Mouse (Mus musculus) frontal cortex, postnatal 36 days (tissue): ENCODE data around the gene Cfap99.
A peak's percentile ranks its signal among the peaks of the same experiment; 100 is the strongest.

Experiments
- DNase-seq, 2 experiments: peaks; one replicate each; pipeline ENCODE4 v3.0.0; 2022; ENCODE audit warnings: low spot score in 2 of 2

Cfap99 gene

DNA sequence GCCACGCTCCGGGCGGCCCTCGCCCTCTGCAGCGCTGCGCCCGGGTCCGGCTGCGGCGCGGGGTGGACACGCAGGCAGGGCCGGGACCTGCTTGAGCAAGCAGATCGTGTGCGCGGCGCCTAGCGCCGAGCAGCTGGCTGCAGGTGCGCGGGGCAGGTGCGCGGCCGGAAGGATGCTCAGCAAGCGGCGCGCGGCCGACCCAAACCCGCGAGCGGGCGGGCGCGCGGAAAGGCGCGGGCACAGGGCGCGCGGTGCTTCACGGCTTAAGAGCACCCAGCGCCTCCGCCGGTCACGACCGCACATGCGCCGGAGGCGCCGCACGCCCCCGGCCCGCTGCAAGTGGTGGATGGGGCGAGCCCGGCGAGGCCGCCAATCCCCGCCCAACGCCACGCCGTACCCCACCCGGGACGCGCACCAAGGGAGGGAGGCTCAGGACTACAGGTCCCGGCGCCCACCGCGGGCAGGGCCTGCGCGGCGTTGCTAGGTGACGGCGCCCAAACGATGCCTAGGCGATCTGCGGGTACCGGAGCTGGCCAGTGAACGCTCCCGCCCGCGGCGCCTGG, at the start of gene Cfap99, which contains the start of gene Zfyve28:
TSS of gene Cfap99 (plus strand) at position 447 of the 563 bp plus-strand sequence.
TSS of gene Zfyve28 (minus strand) at position 296 of the 563 bp plus-strand sequence.
- peak; percentile 97 for DNase-seq

DNA sequence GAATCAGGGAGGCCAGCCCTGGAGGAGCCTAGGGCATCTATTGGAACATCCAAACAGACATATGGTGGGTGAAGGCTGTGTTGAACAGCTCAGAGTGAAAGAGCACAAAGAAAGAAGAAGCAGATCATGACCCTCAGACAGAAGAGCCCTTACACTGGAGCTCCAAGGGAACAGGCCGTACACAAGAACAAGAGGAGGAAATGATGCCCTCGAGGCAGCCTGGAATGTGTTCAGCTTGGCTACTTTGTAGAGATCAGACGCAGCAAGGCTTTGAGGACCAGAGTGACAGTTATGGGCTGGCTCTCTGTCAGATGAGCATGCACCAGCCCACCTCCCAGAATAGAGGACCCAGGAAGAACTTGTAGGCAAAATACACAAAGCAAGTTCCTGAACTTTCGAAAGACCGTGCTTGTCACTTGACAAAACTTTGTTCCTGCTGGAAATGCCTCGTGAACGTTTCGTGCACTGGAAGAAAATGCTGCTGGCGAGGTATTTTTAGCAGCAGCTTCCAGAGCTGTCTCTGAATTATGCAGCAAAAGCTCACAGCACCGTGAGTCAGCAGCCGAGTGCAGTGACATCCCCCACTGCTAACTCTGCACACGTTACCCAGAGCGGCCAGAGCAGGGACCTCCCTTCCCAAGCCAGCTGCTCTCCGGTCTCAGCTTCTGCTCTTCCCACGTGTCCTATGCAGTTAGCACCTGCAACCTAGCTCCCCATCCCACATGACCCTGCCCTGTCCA, 46.0 kb upstream of the Cfap99 start:
- peak; percentile 77 to 91 for DNase-seq

DNA sequence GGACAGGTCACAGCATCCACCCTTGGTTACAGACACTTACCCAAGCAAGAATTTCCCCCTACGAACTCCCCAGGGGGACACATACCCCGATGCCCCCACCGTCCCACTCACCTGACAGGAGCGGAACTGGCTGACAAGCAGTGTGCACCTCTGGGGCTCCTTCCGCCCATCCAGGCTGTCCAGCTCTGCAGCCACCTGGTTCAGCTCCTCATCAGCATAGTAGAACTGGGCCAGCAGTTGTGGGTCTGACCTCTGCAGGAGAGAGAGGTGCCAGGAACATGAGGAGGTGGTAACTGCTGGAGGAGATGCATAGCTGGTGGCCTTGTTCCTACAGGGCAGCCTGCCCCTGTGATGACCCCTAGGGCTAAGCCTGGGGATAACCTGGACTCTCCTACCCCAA, 45.3 kb upstream of the Cfap99 start:
- DNase-seq: no peak

DNA sequence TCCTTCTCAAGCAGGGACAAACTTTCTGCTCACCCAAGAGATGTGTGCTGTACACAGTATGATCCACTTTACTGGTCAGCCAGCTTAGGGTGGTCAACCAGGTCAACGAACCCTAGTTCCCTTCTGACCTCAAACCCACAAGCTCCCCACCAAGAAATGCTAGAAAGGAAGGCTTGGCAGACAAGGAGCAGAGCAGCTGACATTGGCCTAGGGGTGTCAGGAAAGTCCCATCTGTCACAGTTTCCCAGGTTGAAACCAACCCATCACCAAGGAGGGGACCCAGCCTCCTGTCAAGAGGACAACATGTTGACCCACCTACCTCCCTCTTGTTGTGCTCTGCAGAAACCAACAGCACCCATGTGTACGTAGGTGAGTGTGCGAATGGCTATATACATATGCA, 42.0 kb upstream of the Cfap99 start:
- no peak for DNase-seq

DNA sequence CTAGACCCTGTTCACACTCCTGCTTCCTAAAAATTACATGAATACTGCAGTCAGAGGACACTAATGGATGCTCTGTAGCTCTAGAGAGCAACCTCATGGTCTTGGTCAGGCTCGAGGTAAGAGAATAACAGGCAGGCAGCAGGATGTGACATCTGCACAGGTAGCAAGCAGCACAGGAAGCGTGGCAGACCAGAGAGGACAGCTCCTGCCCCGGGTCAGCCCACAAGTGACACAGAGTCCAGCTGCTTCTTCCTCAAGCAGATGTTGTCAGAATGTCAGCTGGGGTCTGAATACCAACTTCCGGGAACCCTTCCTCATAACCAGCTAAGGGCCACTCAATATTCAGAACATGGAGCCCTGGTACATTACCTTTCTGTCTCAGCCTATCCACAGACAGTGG, 39.3 kb upstream of the Cfap99 start:
- DNase-seq: no peak

DNA sequence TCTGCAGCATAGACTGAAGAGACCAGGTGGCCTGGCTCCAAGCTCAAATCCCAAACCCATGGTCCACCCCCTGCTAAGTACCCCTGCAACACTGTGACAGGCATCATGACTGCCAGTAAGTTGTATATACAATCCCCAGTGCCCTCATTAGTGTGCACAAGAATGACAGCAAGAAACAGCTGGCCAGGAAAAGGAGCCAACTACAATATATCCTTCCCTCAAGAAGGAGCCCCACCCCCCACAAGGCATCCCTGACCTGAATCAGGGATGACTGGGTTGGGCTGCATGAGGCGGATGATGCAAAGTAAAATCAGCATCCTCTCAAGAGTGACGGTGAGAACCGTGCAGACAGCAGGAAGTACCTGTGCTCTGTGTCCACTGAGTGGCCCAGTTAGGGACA, 38.3 kb upstream of the Cfap99 start:
- DNase-seq: no peak

DNA sequence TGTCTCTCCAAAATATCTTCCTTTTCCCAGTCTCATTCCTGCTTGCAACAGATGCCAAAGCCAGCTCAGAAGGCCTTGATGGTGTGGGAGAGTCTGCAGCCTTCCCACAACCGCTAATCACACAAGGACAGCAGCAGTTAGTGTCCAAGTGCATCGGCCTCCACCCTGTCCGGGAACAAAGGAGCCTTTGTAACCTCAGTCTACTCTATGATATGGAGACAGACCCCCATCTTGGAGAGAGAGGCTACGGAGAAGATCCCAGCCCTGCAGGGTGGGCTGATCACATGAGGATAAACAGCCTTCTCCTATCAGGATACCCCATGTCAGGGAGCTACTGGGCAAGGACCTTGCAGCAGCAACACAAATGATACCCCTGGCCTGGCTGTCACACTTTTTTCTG, 36.6 kb upstream of the Cfap99 start:
- no peak for DNase-seq

DNA sequence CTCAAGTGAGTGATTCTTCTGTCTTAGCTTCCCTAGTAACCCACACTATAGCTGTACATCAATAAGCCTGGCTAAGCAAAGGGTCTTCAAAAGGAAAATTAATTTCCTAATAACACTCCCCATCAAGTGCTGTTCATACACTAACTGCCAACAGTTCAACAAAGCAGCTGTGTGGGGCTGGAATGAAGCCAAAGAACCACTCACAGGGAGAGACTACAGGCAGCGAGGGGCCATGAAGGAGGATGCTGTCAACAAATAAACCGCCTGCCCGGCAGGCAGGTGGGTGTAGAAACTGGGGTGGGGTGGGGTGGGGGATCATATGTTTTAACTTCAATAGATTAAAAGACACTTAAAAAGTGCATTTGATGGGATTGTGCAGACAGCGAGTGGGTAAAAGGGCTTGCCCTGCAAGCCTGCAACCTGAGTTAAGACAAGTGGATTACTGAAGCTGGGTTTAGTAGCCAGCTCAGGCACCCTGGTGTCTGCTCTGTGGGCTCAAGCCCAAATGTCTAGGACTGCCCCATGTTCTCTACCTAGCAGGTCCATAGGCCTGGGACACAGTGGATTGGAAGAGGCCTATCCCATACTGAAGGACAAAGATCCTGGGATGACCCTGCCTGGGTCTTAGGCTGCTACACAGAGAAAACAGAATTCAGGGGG, 36.0 kb upstream of the Cfap99 start:
- DNase-seq: no peak

DNA sequence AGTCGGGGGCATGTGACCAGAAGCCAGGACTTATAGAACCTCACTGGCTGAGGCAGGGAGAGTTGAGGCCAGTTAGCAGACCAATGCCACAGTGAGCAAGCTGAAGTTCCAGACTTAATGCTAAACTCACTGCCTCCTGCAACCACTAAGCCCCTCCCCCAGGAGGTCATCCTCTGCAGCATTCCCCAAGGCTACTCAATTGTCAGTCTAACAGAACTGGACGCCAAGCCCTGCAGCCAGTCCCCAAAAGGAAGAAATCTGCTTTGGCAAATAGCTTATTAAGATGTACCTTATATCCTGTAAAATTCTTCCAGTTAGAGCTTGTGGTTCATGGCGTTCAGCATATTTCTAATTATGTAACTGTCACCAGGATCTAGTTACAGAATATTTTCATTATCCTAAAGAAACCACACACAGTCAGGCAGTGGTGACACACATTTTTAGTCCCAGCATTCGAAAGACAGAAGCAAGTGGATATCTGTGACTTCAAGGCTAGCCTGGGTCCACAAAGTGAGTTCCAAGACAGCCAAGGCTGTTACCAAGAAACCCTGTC, 35.4 kb upstream of the Cfap99 start:
- no peak for DNase-seq

DNA sequence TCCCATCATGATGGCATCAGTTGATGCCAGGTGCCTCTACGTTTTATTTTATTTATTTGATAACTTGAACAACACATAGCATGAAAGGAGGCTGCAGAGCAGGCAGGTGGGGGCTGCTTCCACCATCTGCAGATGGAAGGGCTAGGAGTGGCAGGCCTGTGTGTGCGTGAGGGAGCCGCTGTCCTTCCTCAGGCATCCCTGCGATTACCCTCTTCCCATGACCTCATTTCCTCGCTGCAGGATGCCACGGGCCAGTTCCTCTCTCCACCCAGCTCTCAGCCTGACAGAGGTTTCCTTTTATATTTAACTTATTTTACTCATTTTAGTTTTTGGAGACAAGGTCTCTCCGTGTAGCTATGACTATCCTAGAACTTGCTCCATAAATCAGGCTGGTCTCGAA, 34.1 kb upstream of the Cfap99 start:
- DNase-seq: no peak

DNA sequence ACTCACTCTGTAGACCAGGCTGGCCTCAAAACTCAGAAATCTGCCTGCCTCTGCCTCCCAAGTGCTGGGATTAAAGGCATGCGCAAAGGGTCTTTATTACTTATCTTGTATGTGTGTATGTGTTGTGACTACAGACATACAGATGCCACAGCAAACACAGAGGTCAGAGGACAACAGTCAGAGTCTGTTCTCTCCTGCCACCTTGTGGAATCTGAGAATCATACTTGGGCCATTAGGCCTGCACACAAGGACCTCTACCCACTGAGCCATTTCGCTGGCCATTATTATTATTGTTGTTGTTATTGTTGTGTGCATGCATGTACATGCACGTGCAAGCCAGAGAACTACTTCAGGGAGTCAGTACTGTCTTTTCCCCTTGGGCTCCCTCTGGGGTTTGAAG, 33.2 kb upstream of the Cfap99 start:
- DNase-seq: no peak

DNA sequence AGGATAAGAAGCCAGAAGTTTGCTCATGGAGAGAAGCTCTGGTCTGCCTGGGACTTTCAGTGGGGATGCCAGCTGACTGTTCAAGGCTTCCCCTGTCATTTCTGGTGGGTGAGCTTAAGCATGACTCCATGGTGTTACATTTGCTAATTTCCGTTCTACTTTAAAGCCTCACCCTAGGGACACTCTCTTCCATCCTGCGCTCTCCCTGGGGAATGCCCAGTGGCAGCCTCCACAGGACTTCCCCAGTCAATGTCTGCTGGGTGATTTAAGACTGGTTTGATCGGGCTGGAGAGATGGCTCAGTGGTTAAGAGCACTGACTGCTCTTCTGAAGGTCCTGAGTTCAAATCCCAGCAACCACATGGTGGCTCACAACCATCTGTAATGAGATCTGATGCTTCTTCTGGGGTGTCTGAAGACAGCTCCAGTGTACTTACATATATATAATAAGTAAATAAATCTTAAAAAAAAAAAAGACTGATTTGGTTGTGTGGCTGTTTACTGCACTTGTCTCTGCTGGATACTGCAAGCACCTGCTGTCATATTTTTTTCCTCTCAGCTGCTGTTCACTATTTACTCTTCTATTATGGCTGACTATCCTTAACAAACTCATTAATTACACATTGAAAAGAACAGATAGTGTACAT, 29.1 kb upstream of the Cfap99 start:
- DNase-seq: no peak

DNA sequence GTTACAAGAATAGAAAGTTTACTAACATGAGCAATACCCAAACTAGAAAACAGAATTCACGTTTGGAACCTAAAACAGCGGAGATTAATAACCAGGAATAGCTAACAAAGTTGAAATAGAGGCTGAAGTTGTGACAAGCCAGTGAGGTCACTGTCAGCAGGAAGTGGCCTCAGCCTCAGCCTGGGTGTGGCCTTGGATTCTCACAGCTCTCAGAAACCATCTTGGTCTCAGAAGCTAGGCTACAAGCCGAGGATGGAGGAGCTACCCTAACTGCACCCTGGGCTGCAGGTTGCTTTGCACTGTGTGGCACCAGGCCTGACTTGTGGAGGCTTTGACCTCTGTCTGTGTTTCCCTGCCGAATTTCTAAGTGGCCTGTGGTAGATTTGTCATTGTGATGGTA, 22.3 kb upstream of the Cfap99 start:
- DNase-seq: no peak

DNA sequence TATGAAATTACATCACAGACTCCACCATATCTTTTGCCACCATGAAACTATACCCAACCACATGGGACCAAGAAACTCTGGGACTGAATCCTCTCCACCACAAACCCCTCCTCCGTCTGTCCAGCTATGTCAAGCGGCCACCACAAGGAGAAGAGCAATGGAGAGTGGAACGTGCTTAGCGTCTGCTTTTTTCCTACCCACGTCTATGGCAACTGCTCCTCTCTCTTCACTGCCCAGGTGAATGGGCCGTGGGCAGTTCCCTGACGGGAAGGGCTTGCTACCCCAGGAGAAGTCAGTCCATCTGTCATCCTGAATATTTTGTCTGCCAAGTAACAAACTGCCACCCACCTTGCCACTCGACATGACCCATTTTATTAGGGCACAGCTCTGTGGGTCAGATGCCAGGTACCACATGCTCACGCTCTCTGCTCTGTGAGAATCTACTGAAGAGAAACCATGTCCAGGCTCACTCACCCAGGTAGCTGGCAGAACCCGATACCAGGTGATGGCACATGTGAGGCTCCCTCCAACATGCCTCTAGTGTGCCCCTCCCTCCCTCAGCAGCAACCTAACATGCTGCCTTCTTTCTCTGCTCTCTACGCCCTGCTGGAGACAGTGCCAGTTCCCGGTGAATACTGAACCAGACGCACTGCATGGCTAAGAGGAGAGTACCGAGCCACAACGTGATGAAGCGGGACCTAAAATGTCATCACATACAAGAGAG, 19.0 kb upstream of the Cfap99 start:
- no peak for DNase-seq

DNA sequence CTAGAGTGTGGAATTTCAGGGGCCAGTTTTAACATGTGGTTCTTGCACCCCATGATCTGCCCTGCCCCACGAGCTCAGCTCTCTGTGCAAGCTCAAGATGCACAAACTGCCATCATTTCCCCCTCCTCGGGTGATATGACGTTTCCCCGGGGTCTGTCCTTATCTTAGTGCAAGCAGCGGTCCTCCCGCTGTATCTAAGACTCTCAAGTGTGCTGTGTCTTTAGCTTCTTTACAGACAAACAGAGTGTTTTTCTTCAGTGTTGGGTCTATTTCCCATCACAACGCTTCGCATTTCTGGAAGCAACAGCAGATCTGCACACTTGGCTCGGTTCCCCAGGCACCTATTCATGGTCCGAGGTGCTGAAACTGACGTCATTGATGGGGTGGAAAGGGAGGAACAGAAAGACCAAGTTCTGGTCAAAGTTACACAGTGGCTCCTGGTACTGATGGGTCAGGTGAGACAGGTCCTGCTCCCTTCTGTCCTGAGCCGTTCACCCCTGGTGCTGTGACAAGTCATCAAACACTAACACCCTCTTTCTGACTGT, 18.4 kb upstream of the Cfap99 start:
- DNase-seq: no peak

DNA sequence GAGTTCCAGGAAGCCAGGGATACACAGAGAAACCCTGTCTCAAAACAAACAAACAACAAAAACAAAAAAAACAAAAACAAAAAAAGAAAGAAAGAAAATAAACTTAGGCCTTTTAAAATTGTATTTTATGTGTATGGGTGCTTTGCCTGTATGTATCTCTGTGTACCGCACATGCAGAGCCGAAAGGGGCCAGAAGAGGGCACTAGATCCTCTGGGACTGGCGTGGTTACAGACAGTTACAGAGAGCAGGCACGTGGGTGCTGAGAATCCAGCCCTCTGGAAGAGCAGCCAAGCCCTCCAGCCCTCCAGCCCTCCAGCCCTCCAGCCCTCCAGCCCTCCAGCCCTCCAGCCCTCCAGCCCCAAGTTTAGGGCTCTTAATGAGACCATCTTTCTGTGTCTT, 16.7 kb upstream of the Cfap99 start:
- no peak for DNase-seq

DNA sequence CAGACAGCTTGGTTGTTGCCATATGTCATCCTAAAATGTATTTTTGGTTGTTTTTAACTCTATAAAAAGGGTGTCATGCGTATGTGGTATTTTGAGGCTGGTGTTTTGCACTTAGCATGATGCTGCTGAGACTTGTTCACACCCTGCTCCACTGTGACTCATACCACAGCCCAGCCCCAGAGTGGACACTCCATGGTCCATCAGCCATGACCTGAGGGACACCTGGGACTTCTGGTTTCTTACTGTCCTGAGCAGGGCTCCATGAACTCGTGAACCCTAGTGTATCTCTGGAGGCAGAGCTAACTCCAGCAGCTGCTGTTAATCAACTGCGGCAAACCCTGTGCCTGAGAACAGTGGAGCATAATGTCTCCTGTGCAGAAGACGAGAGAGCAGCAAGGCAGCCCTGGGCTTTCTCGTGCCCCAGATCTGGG, 15.1 kb upstream of the Cfap99 start:
- DNase-seq: peak in 1 of 2 experiments; percentile 70

DNA sequence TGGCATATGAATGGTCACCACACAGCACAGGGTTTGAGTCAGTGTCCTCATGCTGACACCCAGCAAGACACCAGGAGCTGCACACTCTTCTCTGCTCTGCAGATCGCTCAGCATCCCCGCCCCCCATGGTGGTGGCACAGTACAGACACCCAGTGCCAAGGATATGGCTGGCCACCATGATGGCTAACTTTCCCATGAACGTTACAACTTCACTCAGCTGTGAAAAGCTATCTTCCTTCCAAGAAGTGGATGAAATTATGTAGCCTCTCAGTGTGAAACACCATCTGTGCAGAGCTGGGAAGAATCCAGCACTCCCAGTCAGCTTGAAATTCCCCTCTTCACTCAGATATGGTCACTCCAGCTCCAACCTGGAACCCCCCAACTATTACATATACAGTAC, 14.1 kb upstream of the Cfap99 start:
- DNase-seq: peak in 1 of 2 experiments; percentile 66

DNA sequence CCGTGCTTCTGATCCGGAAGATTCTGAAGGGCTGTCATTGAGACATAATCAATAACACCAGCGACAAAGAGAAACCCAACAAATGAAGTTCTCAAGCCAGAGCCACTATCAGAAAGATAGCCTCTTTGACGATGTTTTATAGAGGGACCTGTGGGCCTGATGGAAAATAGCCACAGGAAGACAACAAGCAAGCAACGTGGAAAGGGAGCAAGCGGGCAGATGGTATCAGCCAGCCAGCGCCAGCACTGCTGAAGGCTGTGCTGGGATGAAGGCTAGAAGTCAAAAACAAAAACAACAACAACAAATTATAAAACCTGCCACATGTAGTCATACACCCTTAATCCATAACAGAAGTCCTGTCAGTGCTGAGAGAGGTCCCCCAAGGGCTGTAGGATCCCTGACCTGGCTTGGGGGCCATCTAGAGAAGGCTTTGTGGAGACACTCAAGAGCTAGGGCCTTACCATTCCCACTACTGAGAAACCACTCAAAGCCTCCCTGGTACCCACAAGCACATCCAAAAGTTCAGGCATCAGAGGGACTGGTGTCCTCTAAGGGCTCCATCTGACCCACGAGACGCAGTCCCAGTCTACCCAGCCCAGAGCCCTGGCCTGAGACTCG, 13.6 kb upstream of the Cfap99 start:
- no peak for DNase-seq

DNA sequence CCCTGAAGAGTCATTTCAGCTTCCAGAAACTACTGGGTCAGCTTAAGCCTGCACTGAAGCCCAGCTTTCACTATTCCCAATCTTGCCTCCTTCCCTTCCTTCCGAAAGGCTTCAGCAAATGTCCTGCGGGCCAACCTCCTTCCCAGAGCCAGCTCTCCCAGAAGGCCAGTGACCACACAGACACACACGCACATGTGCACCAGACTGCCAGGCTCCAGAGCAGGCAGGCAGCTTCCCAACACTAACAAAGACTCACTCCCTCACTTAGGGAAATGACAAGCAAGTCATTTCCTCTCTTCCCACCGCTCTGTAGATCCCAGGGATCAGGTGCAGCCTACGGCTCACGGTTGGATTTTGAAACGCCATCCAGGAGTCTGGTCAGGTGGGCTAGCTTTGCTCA, 12.2 kb upstream of the Cfap99 start:
- DNase-seq: no peak

DNA sequence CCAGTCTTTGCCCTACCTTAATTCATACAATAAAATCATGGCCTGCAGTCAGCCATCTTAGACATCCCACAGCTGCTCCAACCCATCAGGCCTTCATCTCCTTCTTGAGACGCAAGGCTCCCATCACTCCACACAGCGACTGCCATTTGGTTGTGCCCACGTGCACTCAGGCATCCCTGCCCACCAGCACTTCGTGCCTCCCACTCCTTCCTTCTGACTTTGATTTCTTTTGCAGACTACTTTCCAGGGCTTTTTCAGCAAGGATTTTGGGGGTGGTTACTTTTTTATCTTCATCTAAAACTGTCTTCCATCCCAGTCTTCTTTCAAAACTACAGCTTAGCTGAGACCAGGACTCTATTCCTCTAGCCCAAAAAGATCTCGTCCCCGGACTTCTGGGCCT, 11.7 kb upstream of the Cfap99 start:
- peak; percentile 52 to 86 for DNase-seq
